Mouse (Mus musculus): ENCODE measurements around the gene Nsd1. TPM values are rescaled to one million over a fixed set of nuclear protein-coding genes. Genes with fewer than 3 reads are reported as not detected.

The Nsd1 gene
- polyA plus RNA-seq, 1 experiment from 2014 or later: 37.4 TPM

DNA sequence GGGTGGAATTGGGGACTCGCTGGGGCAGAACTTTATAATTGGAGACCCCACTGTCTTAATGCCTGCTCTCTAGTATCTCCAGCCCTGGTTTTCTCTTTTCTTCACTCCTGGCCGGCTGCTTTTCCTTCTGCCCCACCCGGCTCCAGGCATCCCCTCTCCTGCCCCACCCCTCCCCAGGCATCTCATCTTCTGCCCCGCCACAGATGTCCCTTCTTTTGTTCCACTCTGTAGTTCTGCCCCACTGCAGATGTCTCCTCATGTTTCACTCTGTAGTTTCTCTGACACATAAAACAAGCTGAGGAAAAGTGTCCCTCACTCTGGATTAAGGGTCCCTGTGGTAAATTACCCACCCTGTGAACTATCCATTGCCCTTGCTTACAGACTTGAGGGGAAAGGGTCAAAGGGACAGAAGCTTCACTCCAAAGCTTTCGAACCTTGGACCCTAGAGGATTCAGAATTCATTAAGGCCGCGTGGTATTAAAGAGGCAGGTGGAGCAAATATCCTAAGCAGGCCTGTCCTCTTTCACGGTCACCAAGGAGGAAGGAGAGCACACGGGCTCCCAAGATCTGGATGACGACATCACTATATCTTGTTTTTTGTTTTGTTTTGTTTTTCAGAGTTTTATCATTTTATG lies 127.9 kb downstream of the Nsd1 start:
- TF ChIP-seq CTCF (IDR thresholded peaks at IDR 0.05; ENCODE audit: low read depth): no peak
- H3K4me2 ChIP-seq (replicated peaks; ENCODE audit: low read depth): no peak overlapping the region
- no peaks in the 10 kb centered on the region for H3K27me3 ChIP-seq (replicated peaks; ENCODE audit: control insufficient read depth, insufficient read depth, low read length)
- H3K27ac ChIP-seq (ENCODE audit: low read depth, low read length): no peak overlapping the region
- no peaks in the 10 kb centered on the region for H3K9me3 ChIP-seq (ENCODE audit: control insufficient read depth)
- H3K4me3 ChIP-seq (ENCODE audit: low read depth, low read length): no peak overlapping the region
- no peak overlapping the region for H3K9ac ChIP-seq (ENCODE audit: low read depth, low read length)
- 56% methylated on average over 10 of the region's 10 CpGs for WGBS
- ATAC-seq: no peak
- no peaks in the 10 kb centered on the region for H3K36me3 ChIP-seq (ENCODE audit: control insufficient read depth, insufficient read depth)
- no peaks in the 10 kb centered on the region for H3K4me1 ChIP-seq (replicated peaks; ENCODE audit: control insufficient read depth, insufficient read depth, low read length)

DNA sequence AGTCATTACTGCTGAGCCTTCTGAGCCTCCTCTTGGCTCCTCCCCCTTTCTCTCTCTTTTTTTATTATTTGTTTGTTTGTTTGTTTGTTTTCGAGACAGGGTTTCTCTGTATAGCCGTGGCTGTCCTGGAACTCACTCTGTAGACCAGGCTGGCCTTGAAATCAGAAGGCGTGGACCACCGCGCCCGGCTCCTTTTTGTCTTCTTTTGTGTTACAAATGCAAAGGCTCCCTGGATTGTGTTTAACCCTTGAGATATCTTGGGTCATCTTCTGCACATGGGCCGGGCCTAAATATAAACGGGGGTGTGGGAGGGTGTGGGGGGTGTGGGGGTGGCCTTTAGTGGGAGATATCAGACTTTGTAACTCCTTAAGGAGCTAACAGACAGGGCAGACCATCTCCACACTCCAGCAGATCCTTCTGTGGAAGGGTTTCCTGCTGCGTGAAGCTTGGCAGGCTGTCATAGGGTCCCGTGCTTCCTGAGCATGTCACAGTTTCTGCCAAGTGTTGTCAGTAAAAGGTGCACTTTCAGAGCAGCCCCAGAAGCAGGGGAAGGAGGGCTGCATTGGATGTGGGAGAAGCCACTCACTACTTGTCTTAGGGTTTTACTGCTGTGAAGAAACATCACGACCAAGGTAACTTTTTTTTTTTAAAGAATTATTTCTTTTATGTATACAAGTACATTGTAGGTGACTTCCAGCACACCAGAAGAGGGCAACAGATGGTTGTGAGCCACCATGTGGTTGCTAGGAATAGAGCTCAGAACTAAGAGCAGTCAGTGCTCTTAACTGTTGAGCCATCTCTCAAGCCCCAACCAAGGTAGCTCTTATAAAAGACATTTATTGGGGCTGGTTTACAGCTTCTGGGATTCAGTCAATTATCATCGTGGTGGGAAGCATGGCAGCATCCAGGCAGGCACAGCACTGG lies 128.8 kb downstream of the Nsd1 start:
- Histone ChIP-seq H3K9ac (ENCODE audit: low read depth, low read length) (no peak overlapping the region), H3K27ac (ENCODE audit: low read depth, low read length) (no peak overlapping the region), H3K4me3 (ENCODE audit: low read depth, low read length) (no peak overlapping the region), H3K4me1 (replicated peaks; ENCODE audit: control insufficient read depth, insufficient read depth, low read length) (no peaks in the 10 kb centered on the region), H3K9me3 (ENCODE audit: control insufficient read depth) (no peaks in the 10 kb centered on the region), H3K4me2 (replicated peaks; ENCODE audit: low read depth) (no peak overlapping the region; the same call in 1 of the 2 replicates), H3K27me3 (replicated peaks; ENCODE audit: control insufficient read depth, insufficient read depth, low read length) (no peaks in the 10 kb centered on the region), H3K36me3 (ENCODE audit: control insufficient read depth, insufficient read depth) (no peaks in the 10 kb centered on the region)
- 65% methylated on average over 12 of the region's 12 CpGs for WGBS
- no peak for ATAC-seq
- 0 out of 2 replicates have a peak, but pooled peaks have one; percentile 8 for TF ChIP-seq CTCF (IDR thresholded peaks at IDR 0.05; ENCODE audit: low read depth)

DNA sequence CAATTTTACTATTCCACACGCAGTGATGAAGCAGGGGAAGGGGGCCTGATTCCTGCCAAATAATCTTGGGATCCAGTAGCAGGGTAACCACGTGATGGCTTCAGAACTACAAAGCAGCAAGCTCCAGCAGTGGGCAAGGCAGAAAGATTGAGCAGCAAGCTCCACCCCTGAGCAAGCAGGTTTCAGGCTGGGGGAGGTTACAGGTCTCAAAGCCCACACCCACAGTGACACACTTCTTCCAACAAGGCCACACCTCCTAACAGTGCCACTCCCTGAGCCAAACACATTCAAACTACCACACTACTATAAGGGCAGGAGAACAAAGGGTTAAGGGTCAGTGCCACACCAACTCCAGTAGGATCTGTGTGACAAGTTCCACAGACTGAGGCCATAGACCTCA lies 129.7 kb downstream of the Nsd1 start:
- WGBS: 27% methylated on average over 2 of the region's 2 CpGs
- no peaks in the 10 kb centered on the region for H3K4me1 ChIP-seq (replicated peaks; ENCODE audit: control insufficient read depth, insufficient read depth, low read length)
- H3K9ac ChIP-seq (ENCODE audit: low read depth, low read length): no peak overlapping the region
- peak; percentile 89 for ATAC-seq
- no peak for TF ChIP-seq CTCF (IDR thresholded peaks at IDR 0.05; ENCODE audit: low read depth)
- peaks cover 8% of the 10 kb centered on the region for H3K36me3 ChIP-seq (ENCODE audit: control insufficient read depth, insufficient read depth)
- H3K9me3 ChIP-seq (ENCODE audit: control insufficient read depth): no peaks in the 10 kb centered on the region
- no peak overlapping the region for H3K4me3 ChIP-seq (ENCODE audit: low read depth, low read length)
- H3K27ac ChIP-seq (ENCODE audit: low read depth, low read length): no peak overlapping the region
- no peaks in the 10 kb centered on the region for H3K27me3 ChIP-seq (replicated peaks; ENCODE audit: control insufficient read depth, insufficient read depth, low read length)
- no peak overlapping the region for H3K4me2 ChIP-seq (replicated peaks; ENCODE audit: low read depth)

DNA sequence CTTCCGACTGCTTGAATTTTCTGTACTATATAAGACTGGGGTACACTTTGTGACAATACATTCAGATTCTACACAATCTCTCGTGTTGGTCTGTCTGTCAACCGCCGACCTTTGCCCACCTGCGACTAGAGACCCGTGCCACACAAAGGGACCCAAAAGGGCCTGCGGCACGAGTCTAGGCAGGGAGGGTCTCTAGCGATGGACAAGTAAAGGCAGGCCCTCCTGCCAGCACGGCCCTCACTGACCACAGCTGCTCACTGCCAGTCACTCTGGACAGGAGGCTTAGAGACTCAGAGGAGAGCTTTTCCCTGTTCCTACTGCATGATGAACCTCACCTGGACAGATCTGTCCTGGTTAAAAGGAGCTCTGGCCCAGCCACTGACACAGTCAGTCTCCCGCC lies 132.9 kb downstream of the Nsd1 start:
- peaks cover 40% of the 10 kb centered on the region for H3K36me3 ChIP-seq (ENCODE audit: control insufficient read depth, insufficient read depth)
- H3K9ac ChIP-seq (ENCODE audit: low read depth, low read length): no peak overlapping the region
- H3K4me3 ChIP-seq (ENCODE audit: low read depth, low read length): no peak overlapping the region
- no peaks in the 10 kb centered on the region for H3K9me3 ChIP-seq (ENCODE audit: control insufficient read depth)
- 29% methylated on average over 11 of the region's 11 CpGs for WGBS
- ATAC-seq: no peak
- no peaks in the 10 kb centered on the region for H3K4me1 ChIP-seq (replicated peaks; ENCODE audit: control insufficient read depth, insufficient read depth, low read length)
- TF ChIP-seq CTCF (IDR thresholded peaks at IDR 0.05; ENCODE audit: low read depth): no peak
- H3K4me2 ChIP-seq (replicated peaks; ENCODE audit: low read depth): no peak overlapping the region
- H3K27ac ChIP-seq (ENCODE audit: low read depth, low read length): no peak overlapping the region
- no peaks in the 10 kb centered on the region for H3K27me3 ChIP-seq (replicated peaks; ENCODE audit: control insufficient read depth, insufficient read depth, low read length)

DNA sequence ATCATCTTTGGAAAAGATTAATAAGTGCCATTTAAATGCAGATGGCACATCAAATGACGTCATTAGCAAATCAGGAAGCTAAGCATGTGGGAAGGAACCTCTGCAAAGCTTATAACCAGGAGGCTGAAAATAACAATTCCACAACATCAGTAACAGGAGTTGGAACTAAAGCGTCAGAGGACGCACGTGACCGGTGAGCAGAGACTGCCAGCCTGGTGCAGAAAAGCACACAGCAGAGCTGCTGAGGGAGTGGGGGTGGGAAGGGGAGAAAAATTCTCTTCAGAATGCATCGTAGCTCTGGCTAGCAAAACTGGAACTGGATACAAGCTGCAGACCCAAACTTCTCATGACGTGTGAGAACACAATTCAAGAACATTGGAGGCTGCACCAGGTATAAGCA lies 134.7 kb downstream of the Nsd1 start:
- TF ChIP-seq CTCF (IDR thresholded peaks at IDR 0.05; ENCODE audit: low read depth): no peak
- no peak overlapping the region for H3K9ac ChIP-seq (ENCODE audit: low read depth, low read length)
- 87% methylated on average over 7 of the region's 7 CpGs for WGBS
- no peaks in the 10 kb centered on the region for H3K9me3 ChIP-seq (ENCODE audit: control insufficient read depth)
- H3K4me1 ChIP-seq (replicated peaks; ENCODE audit: control insufficient read depth, insufficient read depth, low read length): no peaks in the 10 kb centered on the region
- peaks cover 57% of the 10 kb centered on the region for H3K36me3 ChIP-seq (ENCODE audit: control insufficient read depth, insufficient read depth)
- H3K4me2 ChIP-seq (replicated peaks; ENCODE audit: low read depth): no peak overlapping the region
- H3K27me3 ChIP-seq (replicated peaks; ENCODE audit: control insufficient read depth, insufficient read depth, low read length): no peaks in the 10 kb centered on the region
- no peak overlapping the region for H3K27ac ChIP-seq (ENCODE audit: low read depth, low read length)
- H3K4me3 ChIP-seq (ENCODE audit: low read depth, low read length): no peak overlapping the region
- ATAC-seq: no peak

DNA sequence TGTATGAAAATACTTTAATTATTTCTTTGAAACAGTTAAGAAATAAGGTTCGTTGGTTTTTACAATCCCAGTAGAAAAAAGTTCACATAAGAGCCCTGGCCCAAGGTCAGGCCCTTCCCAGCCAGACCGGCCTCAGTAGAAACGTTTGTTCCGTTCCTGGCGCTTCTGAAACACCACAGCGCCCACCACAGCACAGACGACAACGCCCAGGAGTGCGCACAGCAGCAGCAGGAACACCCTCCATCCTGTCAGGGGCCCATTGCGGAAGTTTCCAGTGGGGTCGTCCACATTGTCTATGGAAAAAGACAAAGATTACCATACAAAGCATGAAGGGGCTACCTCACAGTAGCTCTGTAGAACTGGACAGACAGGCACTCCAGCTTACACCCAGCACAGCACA lies 137.2 kb downstream of the Nsd1 start:
- ATAC-seq: no peak
- peaks cover 79% of the 10 kb centered on the region for H3K36me3 ChIP-seq (ENCODE audit: control insufficient read depth, insufficient read depth)

More for the DNA sequence above, 137.2 kb downstream of the Nsd1 start:
- 80% methylated on average over 11 of the region's 11 CpGs for WGBS
- H3K27ac ChIP-seq (ENCODE audit: low read depth, low read length): no peak overlapping the region
- no peaks in the 10 kb centered on the region for H3K4me1 ChIP-seq (replicated peaks; ENCODE audit: control insufficient read depth, insufficient read depth, low read length)
- H3K9me3 ChIP-seq (ENCODE audit: control insufficient read depth): no peaks in the 10 kb centered on the region
- no peak overlapping the region for H3K9ac ChIP-seq (ENCODE audit: low read depth, low read length)
- no peak overlapping the region for H3K4me2 ChIP-seq (replicated peaks; ENCODE audit: low read depth)
- no peak overlapping the region for H3K4me3 ChIP-seq (ENCODE audit: low read depth, low read length)
- TF ChIP-seq CTCF (IDR thresholded peaks at IDR 0.05; ENCODE audit: low read depth): no peak
- H3K27me3 ChIP-seq (replicated peaks; ENCODE audit: control insufficient read depth, insufficient read depth, low read length): no peaks in the 10 kb centered on the region

Measured in intestine, postnatal 0 days (tissue).